Mouse (Mus musculus): ENCODE measurements around the gene Atp5k.

The Atp5k gene

DNA sequence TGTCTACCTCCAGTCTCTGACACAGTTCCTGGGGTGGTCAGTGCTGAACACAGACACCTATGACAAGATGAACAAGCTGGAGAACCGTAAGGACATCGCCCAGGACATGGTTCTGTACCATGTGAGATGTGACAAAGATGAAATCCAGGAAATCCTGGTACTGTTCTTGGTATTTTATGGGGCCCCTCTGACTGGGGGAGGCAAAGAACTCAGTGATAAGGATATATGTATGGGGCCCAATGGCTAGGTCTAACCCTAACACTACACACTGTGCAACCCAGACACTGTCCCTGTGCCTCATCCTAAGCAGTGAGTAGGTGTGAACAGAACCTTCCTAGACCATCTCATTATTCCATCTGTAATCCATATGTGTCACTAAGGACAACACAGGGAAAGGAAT, 10.8 kb downstream of the Atp5k start:
- DNase-seq = no peak

DNA sequence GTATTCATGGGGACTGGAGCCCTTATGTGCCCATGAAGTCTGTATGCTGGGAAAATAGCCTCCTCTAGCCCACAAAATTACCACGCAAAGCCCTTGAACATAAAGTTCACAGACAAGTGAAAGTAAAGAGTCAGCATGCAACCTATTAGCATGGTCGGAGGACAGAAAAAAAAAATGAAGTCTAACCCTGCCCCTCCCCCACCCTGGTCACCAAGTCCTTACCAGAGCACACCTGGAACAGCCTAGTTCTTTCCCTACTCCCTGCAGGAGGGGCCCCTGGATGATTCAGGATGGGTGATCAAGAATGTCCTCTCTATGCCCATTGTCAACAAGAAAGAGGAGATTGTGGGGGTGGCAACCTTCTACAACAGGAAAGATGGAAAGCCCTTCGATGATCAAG, 11.5 kb downstream of the Atp5k start:
- DNase-seq = no peak

DNA sequence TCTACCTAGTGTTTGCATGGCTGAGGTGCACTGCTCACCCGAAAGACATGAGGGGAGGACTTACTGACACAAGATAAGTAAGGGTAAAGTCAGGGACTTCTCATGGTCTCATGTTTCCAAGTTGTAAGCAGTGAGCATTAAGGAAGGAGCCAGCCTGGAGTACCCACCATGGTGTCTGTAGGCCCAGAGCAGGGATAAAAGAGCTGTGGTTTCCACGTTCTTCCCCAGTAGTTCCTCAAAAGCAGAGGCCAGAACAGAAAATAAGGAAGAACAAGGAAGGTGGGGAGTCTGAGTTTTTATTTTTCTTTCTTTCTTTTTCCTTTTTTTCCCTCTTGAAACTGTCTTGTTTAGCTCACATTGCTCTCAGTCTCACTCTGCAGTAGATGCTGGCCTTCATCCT, 19.5 kb downstream of the Atp5k start:
- no peak for DNase-seq

DNA sequence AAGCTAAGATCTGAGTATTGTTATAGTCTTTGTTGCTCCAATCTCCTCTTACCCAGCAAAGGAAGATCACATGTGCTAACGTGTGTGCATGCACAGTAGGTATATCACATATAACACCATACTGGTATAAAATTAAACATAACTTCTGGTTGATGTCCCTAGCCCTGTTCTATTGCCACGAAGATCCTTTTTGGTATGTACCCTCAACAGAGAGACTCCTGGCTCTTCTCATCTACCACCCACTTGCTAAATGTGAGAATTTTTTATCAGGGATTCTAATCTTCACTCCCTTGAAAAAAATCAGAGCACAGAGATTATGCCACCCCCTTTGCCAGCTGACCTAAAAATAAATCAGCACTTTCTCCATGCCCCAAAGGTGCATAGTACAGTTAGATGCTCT, 27.3 kb downstream of the Atp5k start:
- no peak for DNase-seq

GRCm38 (mm10) chr5:108405460-108405859, 28.8 kb downstream of the Atp5k start:
- DNase-seq = no peak

- no peak for DNase-seq
These were observed 30.8 kb downstream of the Atp5k start for GRCm38 (mm10) chr5:108403453-108403852.

GRCm38 (mm10) chr5:108389744-108390143, 44.5 kb downstream of the Atp5k start:
- no peak for DNase-seq

- DNase-seq = no peak
These were observed 46.0 kb downstream of the Atp5k start, which contains the start of gene Pde6b for GRCm38 (mm10) chr5:108388201-108388600. Pde6b (plus strand) TSS chr5:108388391.

- no peak for DNase-seq
These were observed 47.8 kb downstream of the Atp5k start for GRCm38 (mm10) chr5:108386449-108386848.

GRCm38 (mm10) chr5:108385632-108386031, 48.6 kb downstream of the Atp5k start:
- DNase-seq = no peak
